Mouse (Mus musculus): ENCODE data around the gene Surf6. TPM values are rescaled to one million over a fixed set of nuclear protein-coding genes. Genes with fewer than 3 reads are reported as not detected.

Gene Surf6
- total and polyA plus RNA-seq, 3 experiments: 61.8 to 65.9 TPM; not detected in 1

DNA sequence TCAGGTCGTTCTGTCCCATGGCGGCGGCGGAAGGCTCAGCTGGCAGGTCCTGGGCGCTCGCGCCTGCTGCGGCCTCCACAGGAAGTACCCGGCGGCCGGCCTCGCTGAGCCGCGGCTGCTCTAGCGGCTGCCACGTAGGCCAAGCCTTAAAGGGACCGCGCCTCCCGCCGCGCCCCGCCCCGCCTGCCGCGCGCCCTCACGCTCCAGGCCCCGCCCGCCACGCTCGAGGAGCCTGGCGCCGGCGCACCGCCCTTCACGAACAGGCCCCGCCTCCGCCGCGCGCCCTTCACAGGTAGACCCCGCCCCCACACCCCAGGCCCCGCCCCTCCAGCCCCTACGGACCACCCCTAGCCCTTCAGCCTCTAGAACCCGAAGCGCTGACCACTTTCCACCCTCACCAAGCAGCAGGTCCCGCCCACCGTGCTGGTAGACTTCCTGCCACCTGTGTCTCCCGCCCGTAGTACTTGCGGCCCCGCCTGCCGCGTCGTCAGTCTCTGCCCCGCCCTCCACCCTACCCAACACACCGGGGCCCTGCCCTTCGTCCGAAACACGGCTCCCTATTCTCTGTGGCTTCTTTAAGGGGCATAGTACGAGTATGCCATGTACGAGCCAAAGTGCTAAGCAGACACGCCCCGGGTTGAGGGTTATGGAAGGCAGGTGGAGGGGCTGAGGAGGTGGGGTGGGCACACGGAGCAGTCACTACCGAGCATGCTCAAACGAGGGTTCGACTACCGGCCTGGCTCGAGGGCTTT lies 30.8 kb upstream of the Surf6 start, which contains the start of the genes Surf4 and Stkld1:
Gene Surf4 (minus strand): TSS at position 625 of the 752 bp plus-strand sequence.
Gene Stkld1 (plus strand): TSS at position 744 of the 752 bp plus-strand sequence.
- DNase-seq (ENCODE audit: low read depth, low spot score): peak; percentile 97
- Histone ChIP-seq H3K4me1 (ENCODE audit: control insufficient read depth in 1 of 2, insufficient read depth in 2 of 2, low read length in 2 of 2) (peaks cover 19 to 46% of the 10 kb centered on the region in 2 experiments), H3K79me2 (ENCODE audit: control insufficient read depth, insufficient read depth, low read length, poor library complexity) (peaks cover 45% of the 10 kb centered on the region), H3K9me3 (replicated peaks; ENCODE audit: insufficient read depth, low read length) (no peaks in the 10 kb centered on the region), H3K9ac (ENCODE audit: control insufficient read depth, low read depth, low read length, poor library complexity, severe bottlenecking) (peak within 1 kb of the TSS; percentile 94), H3K36me3 (ENCODE audit: control insufficient read depth in 1 of 2, insufficient read depth in 2 of 2, low read length in 2 of 2) (peaks cover 5 to 38% of the 10 kb centered on the region in 2 experiments; a peak in 3 of 4 replicates), H3K27me3 (ENCODE audit: control insufficient read depth in 1 of 2, insufficient read depth in 2 of 2, low read length in 2 of 2) (no peaks in the 10 kb centered on the region), H3K27ac (ENCODE audit: control insufficient read depth, low read depth, low read length) (peak within 1 kb of the TSS; percentile 69), H3K4me3 (ENCODE audit: control insufficient read depth in 1 of 2, insufficient read depth in 1 of 2, low read depth in 2 of 2, low read length in 2 of 2) (peak within 1 kb of the TSS; percentile 93 to 99)
- no peak for TF ChIP-seq MYC (IDR thresholded peaks at IDR 0.05; ENCODE audit: low read depth, low read length)
- no peak for TF ChIP-seq EP300 (IDR thresholded peaks at IDR 0.05; ENCODE audit: low read depth in 1 of 2, low read length in 2 of 2)
- TF ChIP-seq POLR2AphosphoS2 (IDR thresholded peaks at IDR 0.05; ENCODE audit: low read length): peak; percentile 88
- no peak for TF ChIP-seq JUND (IDR thresholded peaks at IDR 0.05; ENCODE audit: low read depth, low read length)
- no peak for TF ChIP-seq ZKSCAN1 (IDR thresholded peaks at IDR 0.05; ENCODE audit: low read depth, low read length)
- TF ChIP-seq CHD1 (IDR thresholded peaks at IDR 0.05; ENCODE audit: low read depth, low read length): no peak
- TF ChIP-seq POLR2A (IDR thresholded peaks at IDR 0.05; ENCODE audit: control insufficient read depth in 1 of 2, insufficient read depth in 1 of 2, low read depth in 1 of 2, low read length in 2 of 2, poor library complexity in 1 of 2): peak; percentile 73 to 97
- no peak for TF ChIP-seq CTCF (IDR thresholded peaks at IDR 0.05 in 2 of 3, conservative IDR thresholded peaks at IDR 0.05 in 1 of 3; ENCODE audit: control insufficient read depth in 1 of 3, insufficient read depth in 1 of 3, low read depth in 2 of 3, low read length in 3 of 3, poor library complexity in 1 of 3, severe bottlenecking in 1 of 3)
- no peak for TF ChIP-seq ZC3H11A (IDR thresholded peaks at IDR 0.05; ENCODE audit: low read depth, low read length)
- no peak for TF ChIP-seq ZNF384 (IDR thresholded peaks at IDR 0.05; ENCODE audit: low read depth, low read length)
- TF ChIP-seq GABPA (IDR thresholded peaks at IDR 0.05; ENCODE audit: low read depth, low read length): no peak
- TF ChIP-seq CHD2 (IDR thresholded peaks at IDR 0.05; ENCODE audit: low read length): no peak
- TF ChIP-seq NELFE (IDR thresholded peaks at IDR 0.05; ENCODE audit: low read depth, low read length): peak; percentile 72
- TF ChIP-seq GATA1 (IDR thresholded peaks at IDR 0.05; ENCODE audit: low read depth, low read length): no peak
- TF ChIP-seq RCOR1 (IDR thresholded peaks at IDR 0.05; ENCODE audit: low read depth, low read length): no peak
- peak; percentile 62 for TF ChIP-seq MXI1 (IDR thresholded peaks at IDR 0.05; ENCODE audit: low read depth, low read length)
- TF ChIP-seq ELF1 (IDR thresholded peaks at IDR 0.05; ENCODE audit: low read depth, low read length): peak; percentile 48; the same call in 1 of the 2 replicates
- peak; percentile 84 for TF ChIP-seq ZMIZ1 (IDR thresholded peaks at IDR 0.05; ENCODE audit: low read depth, low read length)
- no peak for TF ChIP-seq MAFK (IDR thresholded peaks at IDR 0.05; ENCODE audit: borderline replicate concordance, low read depth, low read length)
- peak; percentile 39; the same call in 1 of the 2 replicates for TF ChIP-seq MAX (IDR thresholded peaks at IDR 0.05; ENCODE audit: low read length)
- no peak for TF ChIP-seq POLR2AphosphoS5 (IDR thresholded peaks at IDR 0.05; ENCODE audit: borderline replicate concordance, low read depth, low read length)
- TF ChIP-seq UBTF (IDR thresholded peaks at IDR 0.05; ENCODE audit: borderline replicate concordance, insufficient read depth, low read depth, low read length): 0 out of 2 replicates have a peak, but pooled peaks have one; percentile 75
- no peak for TF ChIP-seq MEF2A (IDR thresholded peaks at IDR 0.05; ENCODE audit: extremely low read depth, insufficient replicate concordance, low read depth, low read length, poor library complexity, severe bottlenecking)
- TF ChIP-seq RAD21 (IDR thresholded peaks at IDR 0.05; ENCODE audit: low read depth, low read length): no peak
- no peak for TF ChIP-seq BHLHE40 (IDR thresholded peaks at IDR 0.05; ENCODE audit: borderline replicate concordance, low read depth, low read length)
- no peak for TF ChIP-seq MYB (IDR thresholded peaks at IDR 0.05; ENCODE audit: low read depth, low read length)
- TF ChIP-seq TCF12 (IDR thresholded peaks at IDR 0.05; ENCODE audit: low read depth, low read length): peak; percentile 36; the same call in 1 of the 2 replicates
- TF ChIP-seq ETS1 (IDR thresholded peaks at IDR 0.05; ENCODE audit: low read depth, low read length): no peak; the same call in 1 of the 2 replicates
- no peak; the same call in none of the 2 replicates for TF ChIP-seq SIN3A (IDR thresholded peaks at IDR 0.05; ENCODE audit: low read length)
- TF ChIP-seq NRF1 (IDR thresholded peaks at IDR 0.05; ENCODE audit: insufficient read depth, low read depth, low read length, poor library complexity, severe bottlenecking): peak; percentile 63
- TF ChIP-seq TAL1 (IDR thresholded peaks at IDR 0.05; ENCODE audit: low read length): no peak
- no peak for TF ChIP-seq SMC3 (IDR thresholded peaks at IDR 0.05; ENCODE audit: low read depth, low read length)
- 0 out of 2 replicates have a peak, but pooled peaks have one; percentile 31 for TF ChIP-seq TBP (IDR thresholded peaks at IDR 0.05; ENCODE audit: low read depth, low read length)
- no peak for TF ChIP-seq E2F4 (IDR thresholded peaks at IDR 0.05; ENCODE audit: borderline replicate concordance, low read depth, low read length)
- TF ChIP-seq MAZ (IDR thresholded peaks at IDR 0.05; ENCODE audit: low read depth, low read length): peak; percentile 85
- TF ChIP-seq HCFC1 (IDR thresholded peaks at IDR 0.05; ENCODE audit: low read depth, low read length): peak; percentile 76

Measured in MEL (cell line).